Mouse (Mus musculus) lung, adult 10 weeks (tissue): ENCODE measurements around the gene Tefm. TPM values are rescaled to one million over a fixed set of nuclear protein-coding genes. Genes with fewer than 3 reads are reported as not detected.

Source experiments
- polyA plus RNA-seq: library from polyadenylated mRNA; stranded (reverse); fragments of 350-450 nt; fragmentation: Illumina TruSeq; extraction: RNeasy Lipid Tissue Mini Kit (QIAGEN cat#74804); gene quantifications from one replicate; pipeline ENCODE4 v1.2.3, GENCODE M21; 2014; ENCODE audit warnings: low read depth, low replicate concordance; ENCODE audit not compliant: insufficient read depth

The Tefm gene
- 10.1 TPM for polyA plus RNA-seq

DNA sequence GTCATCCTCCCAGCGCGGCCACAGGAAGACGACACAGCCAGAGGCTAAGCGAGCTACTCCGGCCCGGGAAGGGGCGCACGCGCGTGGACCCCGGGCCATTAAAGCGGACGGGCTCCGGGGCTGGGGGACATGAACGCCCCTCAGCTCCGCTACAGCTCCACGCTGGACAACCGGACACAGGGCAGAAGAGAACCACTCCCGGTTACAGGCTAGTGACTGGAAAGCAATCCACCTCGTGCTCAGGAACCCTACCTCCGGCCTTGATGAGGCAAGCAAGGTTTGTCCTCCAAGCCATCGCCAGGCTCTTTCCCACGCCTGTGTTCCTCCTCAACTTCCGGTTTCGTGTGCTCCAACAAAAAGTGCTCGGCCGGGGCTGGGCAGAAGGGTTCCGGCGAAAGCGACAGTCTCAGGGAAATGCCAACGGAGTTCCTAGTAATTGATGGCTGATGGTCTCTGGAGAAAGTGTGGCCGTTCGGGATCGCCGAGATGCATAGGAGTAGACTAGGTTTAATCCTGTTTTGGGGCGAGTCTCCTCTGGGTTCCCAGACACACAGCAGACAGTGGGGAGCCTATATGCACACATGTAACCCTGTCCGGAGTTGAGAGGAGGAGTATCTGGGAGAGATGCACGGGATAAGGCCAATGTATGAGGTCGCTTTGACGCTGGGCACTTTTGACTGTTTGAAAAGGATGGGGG, at the start of gene Tefm:
Gene Tefm (minus strand): TSS at position 351 of the 697 bp plus-strand sequence.

DNA sequence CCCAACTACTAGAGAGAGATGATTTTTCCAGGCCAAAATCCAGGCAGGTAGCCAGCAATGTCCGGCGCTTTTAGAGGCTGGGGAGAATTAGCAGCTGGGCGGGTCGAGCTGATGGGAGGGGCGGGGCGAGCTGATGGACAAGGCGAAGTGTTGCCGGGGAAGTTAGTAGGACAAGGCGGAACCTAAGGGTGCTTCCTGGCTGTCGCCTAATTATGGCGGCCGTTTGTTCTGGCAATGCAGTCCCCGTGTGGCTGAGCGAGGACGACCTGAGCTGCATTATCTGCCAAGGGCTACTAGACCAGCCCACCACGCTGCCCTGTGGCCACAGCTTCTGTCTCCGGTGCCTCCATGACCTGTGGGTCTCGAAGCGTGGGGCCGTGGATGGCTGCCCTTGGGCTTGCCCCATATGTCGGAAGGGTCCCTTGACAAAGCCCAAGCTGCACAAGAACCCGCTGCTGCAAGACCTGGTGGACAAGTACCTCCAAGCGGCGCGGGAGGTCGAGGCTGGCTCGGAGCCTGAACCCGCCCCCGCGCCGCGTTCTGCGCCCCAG, 41.8 kb upstream of the Tefm start, which contains the start of gene Rnf135:
Gene Rnf135 (plus strand): TSS at position 147 of the 551 bp plus-strand sequence.

DNA sequence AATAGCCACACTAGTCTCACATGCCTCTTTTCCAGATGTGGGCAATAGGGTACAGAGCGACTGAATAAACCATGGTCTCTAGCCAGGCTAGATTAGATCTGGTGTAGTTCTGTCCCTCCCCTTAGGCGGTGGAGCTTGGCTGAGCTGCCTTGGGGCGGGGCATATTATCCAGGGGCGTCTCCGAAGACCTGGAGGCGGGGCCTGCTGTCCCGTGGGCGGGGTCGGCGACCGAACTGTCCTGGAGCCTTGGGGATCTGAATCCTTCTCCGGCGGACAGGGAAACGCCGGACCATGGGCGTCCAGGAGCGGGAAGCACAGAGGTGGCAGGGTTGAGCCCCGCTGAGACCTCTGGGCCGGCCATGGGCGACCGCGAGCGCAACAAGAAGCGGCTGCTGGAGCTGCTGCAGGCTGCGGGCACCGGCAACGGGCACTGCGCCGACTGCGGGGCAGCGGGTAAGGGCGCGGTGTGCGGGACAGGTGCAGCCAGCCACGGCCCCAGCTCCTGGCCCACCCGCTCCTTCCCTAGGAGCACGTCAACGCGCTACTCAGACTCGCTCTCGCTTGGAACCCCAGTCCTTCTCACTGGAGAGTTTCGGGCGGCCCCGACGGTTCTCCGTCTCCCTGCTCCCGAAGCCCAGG, 12.0 kb upstream of the Tefm start, which contains the start of gene Adap2:
Gene Adap2 (plus strand): TSS at position 249 of the 639 bp plus-strand sequence.

DNA sequence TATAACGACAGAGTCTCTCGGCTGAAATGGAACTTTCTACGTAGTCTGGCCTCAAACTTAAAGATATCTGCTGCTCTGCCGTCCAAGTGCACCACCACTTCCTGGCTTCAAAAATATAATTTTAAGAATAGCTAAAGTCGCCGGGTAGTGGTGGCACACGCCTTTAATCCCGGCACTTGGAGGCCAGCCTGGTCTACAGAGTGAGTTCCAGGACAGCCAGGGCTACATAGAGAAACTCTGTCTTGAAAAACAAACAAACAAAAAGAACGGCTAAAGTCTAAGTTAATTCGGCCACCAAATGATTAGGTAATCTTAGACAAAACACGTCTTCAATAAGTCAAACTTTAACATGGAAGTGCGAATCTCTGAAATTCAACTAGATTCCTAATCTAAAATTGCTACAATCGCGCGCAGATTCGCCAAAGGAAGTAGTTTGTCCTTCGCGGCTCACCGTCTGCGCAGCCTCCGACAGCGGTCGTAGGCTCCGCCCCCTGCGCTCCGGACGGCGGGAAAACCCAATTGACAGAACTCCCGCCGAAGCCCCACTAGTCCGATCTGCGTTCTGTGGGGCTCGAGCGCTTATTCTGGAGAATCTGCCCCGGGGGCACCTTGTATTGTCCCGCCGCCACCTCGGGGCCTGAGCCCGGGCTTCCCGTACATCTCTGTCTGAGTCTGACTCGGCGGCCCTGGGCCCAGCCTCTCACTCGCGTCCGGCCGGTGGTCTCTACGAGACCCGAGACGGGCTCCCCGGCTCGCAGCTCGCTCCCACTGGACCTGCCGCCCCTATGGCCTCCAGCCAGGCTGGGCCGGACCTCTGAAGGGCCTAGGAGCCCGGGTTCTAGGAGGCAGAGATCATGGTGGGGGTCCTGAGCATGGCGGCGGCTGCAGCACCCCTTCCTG, 52.8 kb downstream of the Tefm start, which contains the start of gene Atad5:
Gene Atad5 (plus strand): TSS at position 484 of the 900 bp plus-strand sequence.

Other genes with a start within 250 kb of the Tefm start
- gene Utp6, start 179.8 kb downstream of the Tefm start, polyA plus RNA-seq: 15.4 TPM
- 15.1 TPM for gene Suz12, start 149.1 kb downstream of the Tefm start, polyA plus RNA-seq
- 28.7 TPM for gene Crlf3, start 61.2 kb downstream of the Tefm start, polyA plus RNA-seq
- 0.53 TPM for gene Atad5, start 52.8 kb downstream of the Tefm start, polyA plus RNA-seq
- gene Adap2, start 11.9 kb upstream of the Tefm start, polyA plus RNA-seq: 3.1 TPM
- 8.9 TPM for gene Rnf135, start 41.7 kb upstream of the Tefm start, polyA plus RNA-seq
- gene Rhot1, start 66.8 kb upstream of the Tefm start, polyA plus RNA-seq: 24.8 TPM
- 1.9 TPM for gene Rhbdl3, start 158.7 kb upstream of the Tefm start, polyA plus RNA-seq
- gene 5730455P16Rik, start 235.9 kb upstream of the Tefm start, polyA plus RNA-seq: 4.3 TPM
- gene Zfp207, start 241.1 kb upstream of the Tefm start, polyA plus RNA-seq: 68.4 TPM